Mouse (Mus musculus) spleen, adult 2 months (tissue): ENCODE data around the gene Gse1.

Experiments
- CTCF ChIP-seq: fragments of 200-500 bp; IDR thresholded peaks from 2 replicates; pipeline ENCODE4 v1.5.1; 2011; ENCODE audit warnings: mild to moderate bottlenecking, inconsistent platforms; ENCODE audit not compliant: insufficient read depth, insufficient read length, insufficient replicate concordance; ENCODE audit errors: extremely low read depth
- POLR2A ChIP-seq: fragments of 200-500 bp; IDR thresholded peaks from 2 replicates; pipeline ENCODE4 v1.6.1; 2011; ENCODE audit warnings: low read depth, low read length, inconsistent platforms

- TF ChIP-seq CTCF (no peak), POLR2A (no peak)
Measured at GRCm38 (mm10) chr8:120537818-120538396, 309.7 kb downstream of the Gse1 start.
